Mouse (Mus musculus) liver, embryonic 15.5 days (tissue): ENCODE results near the gene Ccdc184. TPM values are rescaled to one million over a fixed set of nuclear protein-coding genes. Genes with fewer than 3 reads are reported as not detected.

Experiments
- ATAC-seq: fragments of 200-750 bp; cut with Nextera tagmentation; 2 replicates; pipeline ENCODE4 v1.8.0; 2017; ENCODE audit warnings: moderate number of reproducible peaks, mild to moderate bottlenecking, moderate library complexity; ENCODE audit not compliant: insufficient read depth
- H3K27ac ChIP-seq: fragments of 300-500 bp; sonication (generic); replicated peaks from 2 replicates; pipeline ENCODE4 v1.5.1; 2015; ENCODE audit warnings: mild to moderate bottlenecking, inconsistent platforms
- H3K27me3 ChIP-seq: fragments of 300-500 bp; sonication (generic); 2 replicates; pipeline ENCODE4 v1.6.1; 2015; ENCODE audit warnings: mild to moderate bottlenecking, inconsistent platforms
- H3K36me3 ChIP-seq: fragments of 300-500 bp; sonication (generic); replicated peaks from 2 replicates; pipeline ENCODE4 v1.6.1; 2015; ENCODE audit warnings: moderate library complexity, mild to moderate bottlenecking, inconsistent platforms
- H3K4me1 ChIP-seq: fragments of 300-500 bp; sonication (generic); replicated peaks from 2 replicates; pipeline ENCODE4 v1.6.1; 2015; ENCODE audit warnings: inconsistent platforms
- H3K4me2 ChIP-seq: fragments of 300-500 bp; sonication (generic); 2 replicates; pipeline ENCODE4 v1.6.1; 2015; ENCODE audit warnings: moderate library complexity, mild to moderate bottlenecking, inconsistent platforms
- H3K4me3 ChIP-seq: fragments of 300-500 bp; sonication (generic); replicated peaks from 2 replicates; pipeline ENCODE4 v1.5.1; 2015; ENCODE audit warnings: mild to moderate bottlenecking, inconsistent platforms
- H3K9ac ChIP-seq: fragments of 300-500 bp; sonication (generic); 2 replicates; pipeline ENCODE4 v1.6.1; 2015; ENCODE audit warnings: moderate library complexity, mild to moderate bottlenecking, inconsistent platforms
- H3K9me3 ChIP-seq: fragments of 300-500 bp; sonication (generic); replicated peaks from 2 replicates; pipeline ENCODE4 v1.6.1; 2016; ENCODE audit warnings: inconsistent platforms
- WGBS: fragments of 180-500 bp; shearing (Covaris S2); methylation state at CpG from one replicate; pipeline ENCODE4 v1.1.7; 2015; ENCODE audit warnings: mixed read lengths; ENCODE audit not compliant: insufficient replicate concordance; 5-methylcytosine and 5-hydroxymethylcytosine counted together
- polyA plus RNA-seq: library from polyadenylated mRNA; unstranded; fragments of >200 nt; fragmentation: Nextera tagmentation; extraction: Ambion mirVana; gene quantifications from 2 replicates; pipeline ENCODE4 v1.2.1, GENCODE M21; 2015

Ccdc184 gene
- polyA plus RNA-seq, 1 experiment from 2014 or later = 0.06 TPM

GRCm38 (mm10) chr15:98173821-98174220, 6.9 kb downstream of the Ccdc184 start:
- H3K27ac ChIP-seq = no peak overlapping the region
- 32% methylated on average over 8 of the region's 8 CpGs for WGBS
- peaks cover 90% of the 10 kb centered on the region for H3K27me3 ChIP-seq
- no peaks in the 10 kb centered on the region for H3K9me3 ChIP-seq
- no peak for ATAC-seq
- H3K36me3 ChIP-seq = no peaks in the 10 kb centered on the region
- no peaks in the 10 kb centered on the region for H3K4me1 ChIP-seq
- H3K4me3 ChIP-seq = no peak overlapping the region
- no peak overlapping the region for H3K9ac ChIP-seq
- H3K4me2 ChIP-seq = no peak overlapping the region

GRCm38 (mm10) chr15:98177320-98177719, 10.4 kb downstream of the Ccdc184 start:
- no peak overlapping the region for H3K27ac ChIP-seq
- ATAC-seq = no peak
- H3K4me3 ChIP-seq = no peak overlapping the region
- H3K36me3 ChIP-seq = no peaks in the 10 kb centered on the region
- no peak overlapping the region for H3K4me2 ChIP-seq
- no peak overlapping the region for H3K9ac ChIP-seq
- peaks cover 14% of the 10 kb centered on the region for H3K4me1 ChIP-seq
- WGBS = 64% methylated on average over 3 of the region's 3 CpGs
- H3K9me3 ChIP-seq = no peaks in the 10 kb centered on the region
- peaks cover 85% of the 10 kb centered on the region for H3K27me3 ChIP-seq

DNA sequence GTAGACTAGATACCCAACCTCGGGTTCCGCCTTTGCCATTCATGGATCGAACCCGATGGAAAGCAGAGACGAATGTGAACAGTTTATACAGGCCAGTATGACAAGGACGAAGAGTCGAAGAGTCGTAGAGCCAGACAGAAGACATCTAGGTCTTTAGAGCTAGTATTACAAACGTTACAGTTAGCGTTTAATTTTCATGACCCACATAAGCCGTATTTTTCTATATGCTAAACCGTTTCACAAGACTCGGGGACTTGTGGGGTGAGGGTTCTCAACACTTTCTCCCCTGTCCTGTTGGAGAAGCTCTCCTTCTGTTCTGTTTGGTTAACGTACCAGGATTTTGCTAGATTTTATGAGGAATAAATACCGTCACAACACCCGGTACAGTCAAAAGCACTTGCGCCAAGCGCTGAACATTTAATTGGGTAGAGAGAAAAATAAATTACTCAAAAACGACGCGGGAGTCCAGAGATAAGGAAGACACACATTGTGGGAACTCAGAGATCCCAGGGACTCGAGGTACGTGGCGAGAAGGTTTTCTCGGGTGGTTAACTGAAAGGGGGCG, 13.7 kb downstream of the Ccdc184 start:
- Histone ChIP-seq H3K9me3 (no peaks in the 10 kb centered on the region), H3K9ac (no peak overlapping the region), H3K27me3 (peaks cover 62% of the 10 kb centered on the region), H3K4me2 (peak overlapping the region; percentile 71), H3K4me1 (peaks cover 14% of the 10 kb centered on the region), H3K36me3 (no peaks in the 10 kb centered on the region), H3K4me3 (peak overlapping the region; percentile 55), H3K27ac (no peak overlapping the region)
- ATAC-seq = no peak
- WGBS = 10% methylated on average over 26 of the region's 26 CpGs

DNA sequence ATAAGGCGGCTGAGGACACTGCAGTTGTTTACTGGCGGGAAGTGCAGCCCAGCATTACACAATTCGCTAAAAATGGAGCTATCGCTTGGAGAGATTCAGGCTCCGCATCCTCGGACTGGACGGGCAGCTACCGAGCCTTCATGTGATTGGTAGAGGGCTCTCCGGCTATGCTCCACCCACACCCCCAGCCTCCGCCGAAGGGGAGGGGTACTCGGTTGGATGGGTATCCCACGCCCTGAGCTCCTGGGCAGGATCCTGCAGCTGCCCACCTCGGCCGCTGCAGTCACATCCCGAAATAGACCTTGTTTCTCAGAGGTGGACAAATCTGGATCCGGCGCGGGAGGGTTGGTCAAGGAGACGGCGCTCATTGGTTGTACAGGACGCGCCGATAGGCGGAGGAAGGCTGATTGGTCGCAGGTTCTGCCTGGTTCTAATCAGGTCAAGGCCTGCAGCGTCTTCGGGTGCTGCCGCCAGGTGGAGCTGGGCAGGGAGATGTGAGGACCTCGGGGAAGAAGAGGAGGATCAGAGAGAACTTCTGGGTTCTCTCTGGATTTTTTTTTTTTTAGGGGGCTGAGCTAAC, 14.3 kb downstream of the Ccdc184 start:
- Histone ChIP-seq H3K9me3 (no peaks in the 10 kb centered on the region), H3K36me3 (no peaks in the 10 kb centered on the region), H3K4me3 (peak overlapping the region; percentile 55), H3K27ac (no peak overlapping the region), H3K27me3 (peaks cover 56% of the 10 kb centered on the region), H3K9ac (no peak overlapping the region), H3K4me1 (peaks cover 14% of the 10 kb centered on the region), H3K4me2 (peak overlapping the region; percentile 71)
- under 1% methylated on average over 30 of the region's 30 CpGs for WGBS
- ATAC-seq = peak; percentile 92

DNA sequence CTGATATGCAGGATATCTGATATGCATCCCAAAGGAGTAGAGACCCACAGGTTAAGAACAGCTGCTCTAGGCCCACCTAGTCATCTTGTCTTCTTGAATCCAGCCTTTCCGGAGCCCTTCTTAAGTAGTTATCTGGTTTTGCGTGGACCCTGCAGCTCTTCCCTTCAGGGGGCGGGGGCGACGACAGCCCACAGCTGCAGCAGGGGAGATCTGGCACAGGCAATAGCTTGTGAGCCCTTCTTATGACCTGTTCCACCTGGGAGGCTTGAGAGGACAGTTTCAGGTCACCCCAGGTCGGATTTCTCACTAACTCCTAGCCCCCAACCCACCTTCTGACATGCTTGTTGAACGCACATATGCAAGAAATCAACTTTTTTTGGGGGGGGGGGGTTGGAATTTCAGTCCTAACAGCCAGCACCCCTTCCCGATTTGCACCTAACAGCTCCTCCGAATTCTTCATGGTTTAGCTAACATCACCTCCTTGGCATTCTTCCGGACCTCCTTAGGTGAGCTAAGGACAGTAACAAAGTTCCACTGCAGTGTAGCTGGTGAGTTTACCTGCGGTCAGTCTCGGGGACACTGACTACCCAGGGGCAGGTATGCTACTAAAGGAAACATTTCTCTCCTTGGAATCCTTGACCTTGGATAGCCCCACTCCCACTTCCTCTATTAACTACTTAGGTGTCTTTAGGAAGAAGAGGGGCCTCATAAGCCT, 15.1 kb downstream of the Ccdc184 start:
- no peak for ATAC-seq
- no peaks in the 10 kb centered on the region for H3K9me3 ChIP-seq
- no peak overlapping the region for H3K27ac ChIP-seq
- H3K36me3 ChIP-seq = no peaks in the 10 kb centered on the region
- no peak overlapping the region for H3K9ac ChIP-seq
- H3K27me3 ChIP-seq = peaks cover 49% of the 10 kb centered on the region
- peaks cover 14% of the 10 kb centered on the region for H3K4me1 ChIP-seq
- 53% methylated on average over 12 of the region's 12 CpGs for WGBS
- H3K4me2 ChIP-seq = no peak overlapping the region; the same call in 1 of the 2 replicates
- H3K4me3 ChIP-seq = no peak overlapping the region

DNA sequence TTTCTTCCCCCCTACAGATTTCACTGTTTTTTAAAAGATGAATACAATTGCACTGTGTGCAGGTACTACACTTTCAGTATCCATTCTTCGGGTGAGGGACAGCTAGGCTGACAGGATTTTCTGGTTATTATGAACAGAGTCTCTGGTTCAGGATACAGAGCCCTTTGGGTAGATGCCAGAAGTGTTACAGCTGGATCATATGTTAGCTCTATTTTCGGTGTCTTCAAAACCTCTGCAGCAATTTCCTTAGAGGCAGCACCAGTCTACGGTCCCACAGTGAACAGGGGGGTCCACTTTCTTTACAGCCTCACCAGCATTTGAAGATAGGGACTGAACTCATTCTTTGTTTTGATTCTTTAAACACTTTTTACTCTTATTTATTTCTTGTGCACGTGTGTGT, 17.5 kb downstream of the Ccdc184 start:
- Histone ChIP-seq H3K4me2 (no peak overlapping the region), H3K36me3 (no peaks in the 10 kb centered on the region), H3K4me3 (no peak overlapping the region), H3K27ac (no peak overlapping the region), H3K9me3 (no peaks in the 10 kb centered on the region), H3K4me1 (peaks cover 14% of the 10 kb centered on the region), H3K27me3 (peaks cover 31% of the 10 kb centered on the region), H3K9ac (no peak overlapping the region)
- ATAC-seq = no peak
- 44% methylated on average over 4 of the region's 4 CpGs for WGBS

GRCm38 (mm10) chr15:98195442-98195841, 28.5 kb downstream of the Ccdc184 start, which contains the start of gene Olfr288:
Gene Olfr288, minus strand, starts transcription at chr15:98195542.
- H3K27me3 ChIP-seq = no peaks in the 10 kb centered on the region
- no peak for ATAC-seq
- H3K9me3 ChIP-seq = no peaks in the 10 kb centered on the region

GRCm38 (mm10) chr15:98209676-98210075, 42.7 kb downstream of the Ccdc184 start:
- Histone ChIP-seq H3K27ac (no peak overlapping the region), H3K9ac (no peak overlapping the region), H3K27me3 (no peaks in the 10 kb centered on the region), H3K4me1 (no peaks in the 10 kb centered on the region), H3K9me3 (no peaks in the 10 kb centered on the region), H3K4me3 (no peak overlapping the region), H3K4me2 (no peak overlapping the region), H3K36me3 (no peaks in the 10 kb centered on the region)
- ATAC-seq = no peak
- WGBS = 41% methylated on average over 7 of the region's 7 CpGs

More at GRCm38 (mm10) chr15:98195442-98195841, 28.5 kb downstream of the Ccdc184 start, which contains the start of gene Olfr288:
- H3K4me1 ChIP-seq = no peaks in the 10 kb centered on the region
- 50% methylated on average over 3 of the region's 3 CpGs for WGBS
- H3K9ac ChIP-seq = no peak within 1 kb of the TSS
- H3K36me3 ChIP-seq = no peaks in the 10 kb centered on the region
- no peak within 1 kb of the TSS for H3K4me3 ChIP-seq
- H3K4me2 ChIP-seq = no peak within 1 kb of the TSS
- H3K27ac ChIP-seq = no peak within 1 kb of the TSS

- Histone ChIP-seq H3K27me3 (no peaks in the 10 kb centered on the region), H3K36me3 (no peaks in the 10 kb centered on the region), H3K9ac (no peak overlapping the region), H3K4me2 (no peak overlapping the region), H3K27ac (no peak overlapping the region), H3K4me3 (no peak overlapping the region), H3K4me1 (no peaks in the 10 kb centered on the region), H3K9me3 (no peaks in the 10 kb centered on the region)
- WGBS = 41% methylated on average over 5 of the region's 5 CpGs
- ATAC-seq = no peak
Measured at GRCm38 (mm10) chr15:98213336-98213870, 46.4 kb downstream of the Ccdc184 start.

GRCm38 (mm10) chr15:98214130-98214529, 47.2 kb downstream of the Ccdc184 start:
- no peaks in the 10 kb centered on the region for H3K9me3 ChIP-seq
- H3K4me2 ChIP-seq = no peak overlapping the region
- H3K4me3 ChIP-seq = no peak overlapping the region
- 27% methylated on average over 5 of the region's 5 CpGs for WGBS
- H3K4me1 ChIP-seq = no peaks in the 10 kb centered on the region
- no peak overlapping the region for H3K9ac ChIP-seq
- no peak for ATAC-seq
- no peak overlapping the region for H3K27ac ChIP-seq
- no peaks in the 10 kb centered on the region for H3K27me3 ChIP-seq
- H3K36me3 ChIP-seq = no peaks in the 10 kb centered on the region
